Mouse (Mus musculus) olfactory bulb, adult 2 months (tissue): ENCODE results near the gene Ccndbp1.

Source experiments
- CTCF ChIP-seq: fragments of 200-500 bp; IDR thresholded peaks from 2 replicates; pipeline ENCODE4 v1.5.1; 2012; ENCODE audit warnings: low read depth, mild to moderate bottlenecking, low read length, moderate library complexity; ENCODE audit not compliant: insufficient read depth
- POLR2A ChIP-seq: fragments of 200-500 bp; IDR thresholded peaks from 2 replicates; pipeline ENCODE4 v1.6.1; 2012; ENCODE audit warnings: mild to moderate bottlenecking, low read depth, low read length, moderate library complexity; ENCODE audit not compliant: insufficient read depth

GRCm38 (mm10) chr2:121007925-121008663 is at the start of gene Ccndbp1:
- TF ChIP-seq POLR2A (no peak), CTCF (no peak)
